Mouse (Mus musculus) neural tube, embryonic 10.5 days (tissue): ENCODE data around the gene Tex101.
"Not testable (repeated sequence)": the region's sequence is repeated elsewhere in the genome, so short reads cannot be mapped to it uniquely, and the experiment has no call there.

Source experiments
- DNase-seq: peaks from one replicate; pipeline ENCODE4 v3.0.0-alpha.2; 2017; ENCODE audit warnings: low spot score; ENCODE audit errors: extremely low spot score

Tex101 gene

DNA sequence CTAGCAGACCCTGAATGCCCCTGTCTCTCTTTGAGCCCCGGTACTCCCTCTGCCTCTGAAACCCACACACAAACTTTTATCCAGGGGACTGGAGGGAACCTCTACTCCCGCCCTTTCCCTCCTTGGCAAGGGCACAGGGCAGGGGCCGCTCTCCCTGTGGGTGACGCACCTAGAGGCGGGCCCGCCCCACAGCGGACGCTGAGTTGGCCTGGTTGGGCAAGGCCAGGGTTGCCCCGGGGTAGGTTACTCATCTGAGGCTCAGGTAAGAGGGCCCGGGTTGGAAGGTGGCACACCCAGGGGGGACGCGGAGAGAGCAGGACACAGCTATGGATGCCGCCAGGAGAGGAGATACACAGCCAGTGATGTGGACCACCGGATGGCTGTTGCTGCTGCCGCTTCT lies 40.2 kb downstream of the Tex101 start, which contains the start of gene Lypd3:
TSS of gene Lypd3 (plus strand) at position 287 of the 400 bp plus-strand sequence.
- DNase-seq = no peak

DNA sequence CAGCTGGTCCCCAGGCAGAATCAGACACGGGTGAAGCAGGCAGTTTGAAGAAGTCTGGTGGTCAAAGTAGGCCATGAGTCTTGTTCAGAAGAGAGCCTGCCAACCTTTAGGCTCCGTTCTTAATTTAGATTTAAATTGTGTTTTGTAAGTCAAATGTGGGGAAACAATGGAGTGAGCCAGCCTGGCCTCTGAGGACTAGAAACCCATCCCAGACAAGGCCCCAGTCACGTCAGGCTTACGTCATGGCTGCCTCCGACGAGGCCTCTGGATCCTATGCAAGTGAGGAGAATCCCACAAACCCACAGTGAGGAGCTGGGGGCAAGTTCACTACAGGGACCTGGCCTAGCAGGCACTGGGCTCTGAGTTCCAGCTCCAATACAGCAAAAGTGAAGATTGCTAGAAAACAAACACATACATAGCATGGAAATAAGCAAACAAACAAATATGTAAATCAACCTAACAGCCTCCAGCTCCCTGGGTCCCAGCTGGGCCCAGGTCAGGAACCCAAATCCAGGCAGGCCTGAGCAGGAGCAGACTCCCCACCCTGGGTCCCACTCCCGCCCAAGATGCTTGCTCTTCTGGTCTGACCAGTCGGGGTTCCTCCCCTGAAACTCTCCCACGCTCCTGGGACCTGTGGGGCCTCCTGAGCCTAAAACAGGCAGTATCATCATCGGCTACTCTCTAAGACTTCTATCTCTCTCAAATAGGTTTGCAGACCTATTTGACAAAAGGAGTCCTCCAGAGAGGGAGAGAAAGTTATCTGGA lies 46.2 kb downstream of the Tex101 start:
- no peak for DNase-seq

DNA sequence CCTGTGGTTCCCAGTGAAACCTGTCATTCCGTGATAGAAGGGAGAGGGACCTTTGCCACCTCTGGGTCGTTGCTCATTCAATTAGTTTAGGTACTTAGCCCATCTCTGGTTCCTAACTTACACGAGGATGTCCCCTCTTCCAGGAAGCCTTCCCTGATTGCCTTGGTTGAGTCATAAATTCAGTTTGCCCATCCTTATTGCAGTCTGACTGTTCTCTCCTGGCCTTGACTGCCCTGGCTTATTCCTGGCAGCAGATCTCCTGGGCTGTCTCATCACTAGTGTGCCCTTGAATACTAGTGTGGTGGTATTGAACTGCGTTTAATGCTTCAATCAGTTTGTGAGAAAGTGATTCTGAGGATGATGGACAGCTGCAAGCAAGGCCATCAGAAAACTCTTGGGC lies 46.8 kb downstream of the Tex101 start:
- DNase-seq = no peak

DNA sequence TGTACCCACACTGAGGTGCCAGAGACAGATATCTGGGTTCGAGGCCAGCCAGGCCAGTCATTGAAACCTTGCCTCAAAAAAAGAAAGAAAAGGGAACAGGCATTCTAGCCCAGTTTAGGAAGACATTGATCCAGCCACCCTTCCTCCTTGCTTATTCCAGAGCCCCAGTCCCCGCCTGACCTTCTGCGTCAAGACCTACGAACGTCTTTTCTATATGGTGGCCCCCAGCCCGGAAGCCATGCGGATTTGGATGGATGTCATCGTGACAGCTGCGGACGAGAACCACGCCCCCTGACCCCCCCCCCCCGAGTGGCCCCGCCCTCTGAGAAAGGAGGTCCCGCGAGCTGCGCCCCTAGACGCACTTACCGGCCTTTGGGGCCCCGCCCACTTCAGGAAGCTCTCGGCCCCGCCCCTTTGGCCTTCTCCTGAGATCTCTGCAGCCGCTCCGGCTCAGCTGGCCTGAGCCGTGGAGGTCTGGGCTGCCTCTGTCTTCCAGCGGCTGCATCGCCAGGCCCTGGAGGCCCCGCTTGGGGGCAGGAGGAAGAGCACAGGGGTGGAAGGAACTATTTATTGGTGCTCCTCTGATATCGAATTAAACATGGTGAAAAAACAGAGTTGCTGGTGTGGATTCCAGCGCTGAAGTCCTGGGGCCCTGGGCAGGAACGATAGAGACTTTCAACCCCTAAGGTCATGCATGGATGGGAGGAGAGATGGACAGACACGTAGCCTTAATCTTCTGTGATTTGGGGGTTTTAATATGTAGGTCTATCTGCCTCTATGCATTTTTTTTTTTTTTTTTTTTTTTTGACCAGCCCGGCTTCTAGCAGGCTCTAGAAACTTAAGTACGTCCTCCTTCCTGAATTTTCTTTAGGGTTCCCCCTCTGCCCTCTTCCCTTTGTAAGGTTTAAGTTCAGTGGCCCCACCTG lies 47.5 kb downstream of the Tex101 start:
- DNase-seq = peak; percentile 83

DNA sequence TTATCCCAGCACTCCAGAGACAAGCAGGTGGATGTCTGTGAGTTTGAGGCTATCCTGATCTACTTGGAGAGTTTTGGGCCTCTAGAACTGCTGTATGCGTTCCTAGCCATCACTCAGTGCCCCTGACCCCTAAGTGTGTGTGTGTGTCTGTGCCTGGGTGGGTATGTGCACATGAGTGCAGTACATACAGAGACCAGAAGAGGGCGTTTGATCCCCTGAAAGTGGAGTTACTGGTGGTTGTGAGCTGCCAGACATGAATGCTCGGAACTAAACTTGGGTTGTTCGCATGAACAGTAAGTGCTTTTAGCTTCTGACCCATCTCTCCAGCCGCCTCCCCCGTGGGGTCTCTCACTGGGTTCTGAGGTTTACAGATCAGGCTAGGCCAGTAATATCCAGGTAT lies 53.5 kb downstream of the Tex101 start:
- DNase-seq = no peak

DNA sequence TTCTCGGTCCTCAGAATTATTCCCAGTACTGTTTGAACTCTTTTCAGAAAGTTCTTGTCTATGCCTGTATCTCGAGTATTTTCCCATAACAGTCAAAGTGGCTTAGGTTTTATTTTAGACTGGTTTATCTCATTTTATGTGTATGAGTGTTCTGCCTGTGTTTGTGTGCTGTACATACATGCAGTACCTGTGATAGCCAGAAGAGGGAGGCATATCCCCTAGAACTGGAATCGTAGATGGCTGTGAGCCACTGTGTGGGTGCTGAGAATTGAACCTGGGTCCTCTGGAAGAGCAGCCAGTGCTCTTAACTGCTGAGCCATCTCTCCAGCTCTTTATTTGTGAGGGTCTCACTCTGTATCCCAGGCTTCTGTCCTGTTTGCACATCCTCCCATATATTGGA lies 55.3 kb downstream of the Tex101 start:
- DNase-seq = no peak

DNA sequence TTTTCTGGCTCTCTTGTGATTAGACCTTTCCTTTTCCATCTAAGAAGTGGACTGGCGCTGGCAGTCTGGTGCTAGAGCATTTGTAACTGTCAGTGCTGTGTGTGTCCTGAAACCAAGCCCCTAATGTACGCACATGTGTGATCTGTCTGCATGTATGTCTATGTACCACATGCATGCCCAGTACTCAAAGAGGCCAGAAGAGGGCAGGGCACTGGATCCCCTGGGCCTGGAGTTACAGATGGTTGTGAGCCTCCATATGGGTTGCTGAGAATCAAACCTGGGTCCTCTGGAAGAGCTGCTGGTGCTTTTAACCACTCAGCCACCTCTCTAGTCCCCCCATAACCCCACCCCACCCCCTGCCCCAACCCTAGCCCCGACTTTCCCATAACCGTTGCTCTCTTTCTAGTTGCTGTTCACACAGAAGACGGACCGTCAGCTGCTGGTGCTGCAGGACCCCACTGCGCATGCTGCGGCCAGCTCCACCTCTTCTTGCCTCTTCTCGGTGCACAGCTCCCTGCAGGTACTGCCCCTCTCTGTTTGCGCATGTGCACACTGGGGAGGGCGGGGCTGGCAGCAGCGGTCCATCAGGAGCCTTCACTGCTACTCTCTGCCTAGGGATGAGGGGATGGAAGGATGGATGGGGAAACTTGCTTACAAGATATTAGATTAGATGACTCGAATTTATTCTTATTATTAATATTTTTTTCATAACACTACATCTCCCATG lies 56.6 kb downstream of the Tex101 start:
- DNase-seq = no peak

DNA sequence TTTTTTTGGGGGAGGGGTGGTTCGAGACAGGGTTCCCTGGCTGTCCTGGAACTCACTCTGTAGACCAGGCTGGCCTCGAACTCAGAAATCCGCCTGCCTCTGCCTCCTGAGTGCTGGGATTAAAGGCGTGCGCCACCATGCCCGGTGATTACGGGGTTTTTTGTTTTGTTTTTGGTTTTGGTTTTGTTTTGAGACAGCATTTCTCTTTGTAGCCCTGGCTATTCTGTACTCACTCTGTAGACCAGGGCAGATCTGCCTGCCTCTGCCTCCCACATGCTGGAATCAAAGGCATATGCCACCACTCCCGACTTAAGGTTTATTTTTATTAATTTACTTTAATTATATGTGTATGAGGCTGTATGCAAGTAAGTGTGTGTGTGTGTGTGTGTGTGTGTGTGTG lies 58.1 kb downstream of the Tex101 start:
- DNase-seq = not testable (repeated sequence)
